Comparison of ENCODE assay signal across 21 mouse cellular contexts in genomic region chr17:72153038-72153437, GRCm38 (mm10).
DNase-seq lines count a peak whose midpoint lies in the region; ATAC-seq and TF ChIP-seq lines count a peak whose summit lies in the region.
"Had no signal": no experiment of that assay in that cellular context is flagged by ENCODE, and none has a peak within 500 bp of the region (broad histone marks: within the 10 kb centered on the region; RNA-seq: fewer than 3 reads in every experiment).

No protein-coding gene starts in this region.

- intact Hi-C loops in heart, adult 2 months (cut with DNase I): no loop called here

- H3K27ac ChIP-seq in heart, adult 2 months: no peak overlapping the region
- H3K27ac ChIP-seq in heart, embryonic 10.5 days: no peak overlapping the region

- no peaks in the 10 kb centered on the region for H3K79me2 ChIP-seq in heart, adult 2 months (replicated peaks; ENCODE audit: control insufficient read depth, insufficient read depth, low read length)

- no peaks in the 10 kb centered on the region for H3K9me3 ChIP-seq in heart, embryonic 10.5 days

- no peak for TF ChIP-seq CTCF in heart, adult 2 months (IDR thresholded peaks at IDR 0.05)

- TF ChIP-seq POLR2A in heart, adult 2 months (IDR thresholded peaks at IDR 0.05; ENCODE audit: insufficient read depth, low read depth, low read length): no peak

- H3K9ac ChIP-seq in heart, adult 2 months (ENCODE audit: low read depth, low read length): no peak overlapping the region

- no peak overlapping the region for H3K4me3 ChIP-seq in heart, adult 2 months
- no peak overlapping the region for H3K4me3 ChIP-seq in heart, embryonic 10.5 days

- ATAC-seq in hematopoietic stem cell, adult 5-6 weeks (replicated peaks in 1 of 2; ENCODE audit: insufficient read depth in 1 of 2, low FRiP score in 2 of 2, low TSS enrichment in 1 of 2, low read depth in 1 of 2, poor library complexity in 2 of 2, severe bottlenecking in 2 of 2): peak; percentile 39 to 65; a peak in 3 of 4 replicates
- ATAC-seq: activated CD4-positive, CD25-positive, alpha-beta regulatory T cell, adult 4 months; CD4-positive, CD25-positive, alpha-beta regulatory T cell, adult 4 months; Patski had no signal

- H3K4me1 ChIP-seq in heart, adult 2 months (ENCODE audit: control insufficient read depth, insufficient read depth, low read length): no peaks in the 10 kb centered on the region
- H3K4me1 ChIP-seq in heart, embryonic 10.5 days: no peaks in the 10 kb centered on the region; the same call in 1 of the 2 replicates

- H3K36me3 ChIP-seq in heart, adult 2 months (ENCODE audit: control insufficient read depth, insufficient read depth, low read length): no peaks in the 10 kb centered on the region
- H3K36me3 ChIP-seq in heart, embryonic 10.5 days: no peaks in the 10 kb centered on the region
- H3K36me3 ChIP-seq: G1E had no signal

- no peak for TF ChIP-seq EP300 in heart, adult 2 months (IDR thresholded peaks at IDR 0.05; ENCODE audit: insufficient read depth, low read depth, low read length)

- DNase-seq in heart, adult 11 months: peak; percentile 67
- DNase-seq in heart, adult 2 months: no peak
- DNase-seq in heart, embryonic 10.5 days (ENCODE audit: low spot score): peak; percentile 53
- no peak for DNase-seq in heart, adult 8-10 months (ENCODE audit: low spot score)
- no peak for DNase-seq in lung, postnatal 14 days
- DNase-seq: adrenal gland, adult 2 months; adrenal gland, adult 8-10 months; adrenal gland, postnatal 10 days; adrenal gland, postnatal 14 days; adrenal gland, postnatal 25 days; adrenal gland, postnatal 36 days; B cell, adult 2 months; cerebellum, adult 11 months; cerebellum, adult 11-12 months; cerebellum, adult 18-20 months had no signal

- WGBS in heart, adult 2 months: 73% methylated on average over 3 of the region's 3 CpGs
- WGBS in heart, embryonic 10.5 days: 69% methylated on average over 3 of the region's 3 CpGs

- H3K27me3 ChIP-seq in heart, adult 2 months (ENCODE audit: control insufficient read depth, insufficient read depth, low read length): no peaks in the 10 kb centered on the region
- no peaks in the 10 kb centered on the region for H3K27me3 ChIP-seq in heart, embryonic 10.5 days (ENCODE audit: insufficient read depth, poor library complexity, severe bottlenecking)
- H3K27me3 ChIP-seq: CH12.LX, Patski had no signal

Comparison
In these comparisons a context has a peak if more than half of its experiments do, and no peak if none do; other contexts are left out.
1. DNase-seq: peak in heart, adult 11 months (single experiment) and heart, embryonic 10.5 days (single experiment); none in heart, adult 2 months (0 of 2), heart, adult 8-10 months (single experiment) and lung, postnatal 14 days (single experiment).